Mouse (Mus musculus) forebrain, embryonic 14.5 days (tissue): ENCODE measurements around the gene Gm20388. TPM values are rescaled to one million over a fixed set of nuclear protein-coding genes. Genes with fewer than 3 reads are reported as not detected.

Source experiments
- ATAC-seq: fragments of 200-750 bp; cut with Nextera tagmentation; 2 replicates; pipeline ENCODE4 v1.8.0; 2017; ENCODE audit warnings: mild to moderate bottlenecking, moderate library complexity
- DNase-seq: peaks from one replicate; pipeline ENCODE4 v3.0.0-alpha.2; 2015; ENCODE audit warnings: low spot score
- H3K27ac ChIP-seq: fragments of 300-500 bp; sonication (generic); 2 replicates; pipeline ENCODE4 v1.5.1; 2014; ENCODE audit warnings: low read depth, mild to moderate bottlenecking, control low read depth, low read length, moderate library complexity
- H3K27me3 ChIP-seq: fragments of 300-500 bp; sonication (generic); replicated peaks from 2 replicates; pipeline ENCODE4 v1.6.1; 2014; ENCODE audit warnings: low read length, control low read depth, mixed read lengths; ENCODE audit not compliant: control insufficient read depth, insufficient read depth
- H3K36me3 ChIP-seq: fragments of 300-500 bp; sonication (generic); 2 replicates; pipeline ENCODE4 v1.6.1; 2014; ENCODE audit warnings: low read length, control low read depth; ENCODE audit not compliant: control insufficient read depth, insufficient read depth
- H3K4me1 ChIP-seq: fragments of 300-500 bp; sonication (generic); 2 replicates; pipeline ENCODE4 v1.6.1; 2014; ENCODE audit warnings: antibody characterized with exemption, low read length, control low read depth; ENCODE audit not compliant: control insufficient read depth, insufficient read depth
- H3K4me2 ChIP-seq: fragments of 300-500 bp; sonication (generic); 2 replicates; pipeline ENCODE4 v1.6.1; 2014; ENCODE audit warnings: mild to moderate bottlenecking, control low read depth, low read length
- H3K4me3 ChIP-seq: fragments of 300-500 bp; sonication (generic); 2 replicates; pipeline ENCODE4 v1.5.1; 2014; ENCODE audit warnings: low read depth, low read length, control low read depth
- H3K9ac ChIP-seq: fragments of 300-500 bp; sonication (generic); 2 replicates; pipeline ENCODE4 v1.6.1; 2014; ENCODE audit warnings: mild to moderate bottlenecking, low read length, control low read depth, moderate library complexity
- H3K9me3 ChIP-seq: fragments of 300-500 bp; sonication (generic); replicated peaks from 2 replicates; pipeline ENCODE4 v1.6.1; 2016; ENCODE audit warnings: low read length, control low read depth, mixed read lengths; ENCODE audit not compliant: control insufficient read depth
- WGBS: fragments of 180-500 bp; shearing (Covaris S2); extraction: QIAGEN DNeasy Blood & Tissue Kit; methylation state at CpG from one replicate; pipeline ENCODE4 v1.1.7; 2014; 5-methylcytosine and 5-hydroxymethylcytosine counted together
- polyA plus RNA-seq: library from polyadenylated mRNA; unstranded; fragments of >200 nt; fragmentation: Nextera tagmentation; extraction: Ambion mirVana; gene quantifications from 2 replicates; pipeline ENCODE4 v1.2.1, GENCODE M21; 2014

Gene Gm20388
- polyA plus RNA-seq, 1 experiment from 2014 or later = 7.4 TPM

DNA sequence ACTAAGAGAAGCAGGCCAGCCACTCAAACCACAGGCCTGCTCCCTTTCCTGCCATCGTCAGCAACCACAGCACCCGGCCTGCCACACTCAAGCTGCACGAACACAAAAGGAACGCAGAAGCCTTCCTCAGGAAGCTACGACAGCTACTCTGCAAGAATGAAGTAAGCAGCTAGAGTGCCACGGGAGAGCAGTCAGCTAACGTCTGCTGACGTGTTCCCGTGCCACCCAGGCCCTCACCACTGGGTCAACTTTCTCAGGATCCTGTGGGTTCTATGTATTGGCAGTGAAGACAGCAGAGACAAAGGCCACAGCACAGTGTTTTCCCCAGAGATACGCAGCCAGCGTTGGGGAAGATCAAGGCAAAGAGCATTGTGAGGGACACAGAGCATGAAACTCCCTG is 1732.7 kb downstream of the Gm20388 start:
- DNase-seq = no peak
- 0 out of 2 replicates have a peak overlapping the region, but pooled peaks have one; percentile 12 for H3K4me2 ChIP-seq
- no peak overlapping the region for H3K4me3 ChIP-seq
- no peaks in the 10 kb centered on the region for H3K9me3 ChIP-seq
- WGBS = 59% methylated on average over 11 of the region's 11 CpGs
- ATAC-seq = no peak
- peaks cover 5% of the 10 kb centered on the region; the same call in 1 of the 2 replicates for H3K36me3 ChIP-seq
- H3K27ac ChIP-seq = peak overlapping the region; percentile 54; the same call in 1 of the 2 replicates
- peak overlapping the region; percentile 35; the same call in 1 of the 2 replicates for H3K9ac ChIP-seq
- no peaks in the 10 kb centered on the region for H3K27me3 ChIP-seq
- peaks cover 42% of the 10 kb centered on the region for H3K4me1 ChIP-seq

DNA sequence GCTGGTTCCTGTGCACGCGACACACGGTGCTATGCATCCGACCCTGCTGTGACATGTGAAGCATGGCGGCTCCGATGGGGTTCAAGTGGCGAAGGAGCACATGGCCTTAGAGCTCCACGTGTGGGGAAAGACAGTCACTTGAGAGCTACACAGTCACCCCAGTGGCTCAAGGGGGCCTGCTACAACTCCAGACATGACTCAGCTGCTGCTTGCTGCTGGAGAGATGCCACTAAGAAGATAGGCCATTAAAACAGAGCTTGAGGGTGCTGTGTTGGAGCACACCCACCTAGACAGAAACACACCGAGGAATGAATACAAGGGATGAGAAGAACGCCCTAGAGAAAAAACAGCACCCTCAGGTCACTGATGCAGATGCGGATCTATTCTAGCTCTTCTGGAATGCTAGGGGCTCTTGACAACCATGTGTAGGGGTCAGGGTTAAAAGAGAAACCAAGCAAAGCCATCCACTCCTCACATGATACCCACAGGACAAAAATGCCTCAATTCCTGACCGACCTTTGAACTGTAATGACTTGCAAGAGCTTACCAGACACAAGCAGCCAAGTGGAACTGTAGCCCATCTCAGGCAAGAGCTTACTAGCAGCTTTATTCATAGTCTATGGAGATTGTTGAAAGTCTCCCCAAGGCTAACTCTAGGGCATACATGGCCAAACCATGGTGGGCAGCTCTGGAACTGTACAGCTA is 1737.0 kb downstream of the Gm20388 start:
- no peak for DNase-seq
- 0 out of 2 replicates have a peak overlapping the region, but pooled peaks have one; percentile 82 for H3K9ac ChIP-seq
- peaks cover 61% of the 10 kb centered on the region for H3K4me1 ChIP-seq
- peaks cover 10% of the 10 kb centered on the region; the same call in 1 of the 2 replicates for H3K36me3 ChIP-seq
- no peaks in the 10 kb centered on the region for H3K27me3 ChIP-seq
- H3K4me2 ChIP-seq = no peak overlapping the region; the same call in 1 of the 2 replicates
- H3K4me3 ChIP-seq = no peak overlapping the region
- no peak for ATAC-seq
- no peak overlapping the region for H3K27ac ChIP-seq
- 91% methylated on average over 12 of the region's 12 CpGs for WGBS
- no peaks in the 10 kb centered on the region for H3K9me3 ChIP-seq

DNA sequence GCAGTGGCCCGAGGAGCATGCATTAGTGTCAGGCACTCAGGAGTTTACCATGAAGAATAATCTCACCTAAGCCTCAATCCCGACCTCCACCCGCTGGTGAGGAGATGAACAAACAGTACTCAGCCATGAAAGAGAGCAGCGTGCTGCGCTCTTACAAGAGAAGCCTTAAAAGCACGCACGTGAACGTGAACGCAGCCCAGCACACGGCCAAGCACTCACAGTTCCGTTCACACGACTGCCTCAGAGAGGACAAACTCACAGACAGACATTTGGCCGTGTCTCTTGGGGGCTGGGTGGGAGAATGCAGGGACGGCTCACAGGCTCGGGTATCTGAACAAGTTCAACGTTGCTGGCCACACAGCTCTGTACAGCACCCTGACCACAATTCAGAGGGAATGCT is 1737.8 kb downstream of the Gm20388 start:
- H3K4me3 ChIP-seq = peak overlapping the region; percentile 87; the same call in 1 of the 2 replicates
- H3K27me3 ChIP-seq = no peaks in the 10 kb centered on the region
- H3K4me1 ChIP-seq = peaks cover 53% of the 10 kb centered on the region
- H3K27ac ChIP-seq = no peak overlapping the region
- WGBS = 73% methylated on average over 16 of the region's 16 CpGs
- H3K9me3 ChIP-seq = no peaks in the 10 kb centered on the region
- H3K9ac ChIP-seq = peak overlapping the region; percentile 82; the same call in 1 of the 2 replicates
- no peak for ATAC-seq
- H3K4me2 ChIP-seq = peak overlapping the region; percentile 88
- peaks cover 10% of the 10 kb centered on the region; the same call in 1 of the 2 replicates for H3K36me3 ChIP-seq
- no peak for DNase-seq

GRCm38 (mm10) chr8:121649423-121649822 is 1738.8 kb downstream of the Gm20388 start:
- Histone ChIP-seq H3K27ac (no peak overlapping the region), H3K36me3 (peaks cover 10% of the 10 kb centered on the region; the same call in 1 of the 2 replicates), H3K27me3 (no peaks in the 10 kb centered on the region), H3K4me3 (peak overlapping the region; percentile 87), H3K4me1 (peaks cover 52% of the 10 kb centered on the region), H3K9me3 (no peaks in the 10 kb centered on the region), H3K9ac (peak overlapping the region; percentile 82), H3K4me2 (peak overlapping the region; percentile 88)
- ATAC-seq = no peak
- WGBS = 74% methylated on average over 5 of the region's 5 CpGs
- DNase-seq = no peak

GRCm38 (mm10) chr8:121649904-121650303 is 1739.3 kb downstream of the Gm20388 start:
- peak overlapping the region; percentile 82 for H3K9ac ChIP-seq
- DNase-seq (no peak), ATAC-seq (no peak)
- peak overlapping the region; percentile 88 for H3K4me2 ChIP-seq
- H3K36me3 ChIP-seq = peaks cover 10% of the 10 kb centered on the region; the same call in 1 of the 2 replicates
- 33% methylated on average over 10 of the region's 10 CpGs for WGBS
- peak overlapping the region; percentile 87 for H3K4me3 ChIP-seq
- no peak overlapping the region for H3K27ac ChIP-seq
- no peaks in the 10 kb centered on the region for H3K27me3 ChIP-seq
- no peaks in the 10 kb centered on the region for H3K9me3 ChIP-seq
- peaks cover 52% of the 10 kb centered on the region for H3K4me1 ChIP-seq

GRCm38 (mm10) chr8:121650389-121651307 is 1740.0 kb downstream of the Gm20388 start:
- no peaks in the 10 kb centered on the region for H3K27me3 ChIP-seq
- H3K36me3 ChIP-seq = peaks cover 10% of the 10 kb centered on the region; the same call in 1 of the 2 replicates
- no peak overlapping the region for H3K27ac ChIP-seq
- no peak for ATAC-seq
- H3K4me3 ChIP-seq = peak overlapping the region; percentile 87
- WGBS = 60% methylated on average over 20 of the region's 20 CpGs
- H3K9ac ChIP-seq = peak overlapping the region; percentile 82
- no peak for DNase-seq
- H3K9me3 ChIP-seq = no peaks in the 10 kb centered on the region
- H3K4me2 ChIP-seq = peak overlapping the region; percentile 88
- peaks cover 52% of the 10 kb centered on the region for H3K4me1 ChIP-seq

- ATAC-seq = no peak
- no peak for DNase-seq
- WGBS = 11% methylated on average over 47 of the region's 47 CpGs
Measured at GRCm38 (mm10) chr8:121651308-121651873, 1740.8 kb downstream of the Gm20388 start.

DNA sequence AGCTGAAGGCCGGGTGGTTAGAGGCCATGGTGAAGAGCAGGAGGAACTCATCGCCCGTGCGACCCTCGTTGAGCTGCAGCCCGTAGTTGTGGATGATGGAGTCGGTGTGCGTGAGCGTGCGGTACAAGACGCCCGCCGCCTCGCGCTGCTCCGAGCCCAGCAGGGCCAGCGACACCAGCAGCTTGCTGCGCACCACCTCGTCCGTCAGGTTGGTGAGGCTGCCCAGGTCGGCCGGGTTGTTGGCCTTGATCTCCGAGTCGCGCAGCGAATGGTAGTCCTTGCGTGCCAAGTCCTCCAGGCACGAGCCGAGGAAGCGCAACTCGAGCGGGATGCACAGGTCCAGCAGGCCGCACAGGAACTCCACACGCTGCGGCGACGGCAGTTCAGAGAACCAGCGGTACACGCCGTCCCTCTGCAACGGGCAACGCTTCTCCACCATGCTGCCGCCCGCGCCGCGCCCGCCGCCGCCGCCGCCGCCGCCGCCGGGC is 1741.3 kb downstream of the Gm20388 start:
- Histone ChIP-seq H3K9me3 (no peaks in the 10 kb centered on the region), H3K36me3 (peaks cover 10% of the 10 kb centered on the region; the same call in 1 of the 2 replicates), H3K4me1 (peaks cover 45% of the 10 kb centered on the region), H3K4me3 (peak overlapping the region; percentile 87), H3K4me2 (peak overlapping the region; percentile 88), H3K27ac (peak overlapping the region; percentile 99), H3K9ac (peak overlapping the region; percentile 82), H3K27me3 (no peaks in the 10 kb centered on the region)
- ATAC-seq (no peak), DNase-seq (peak; percentile 56)
- under 1% methylated on average over 43 of the region's 56 CpGs for WGBS

More at GRCm38 (mm10) chr8:121651308-121651873, 1740.8 kb downstream of the Gm20388 start:
- peak overlapping the region; percentile 88 for H3K4me2 ChIP-seq
- peak overlapping the region; percentile 82 for H3K9ac ChIP-seq
- H3K27me3 ChIP-seq = no peaks in the 10 kb centered on the region
- H3K27ac ChIP-seq = peak overlapping the region; percentile 99
- peaks cover 10% of the 10 kb centered on the region; the same call in 1 of the 2 replicates for H3K36me3 ChIP-seq
- peaks cover 49% of the 10 kb centered on the region for H3K4me1 ChIP-seq
- H3K9me3 ChIP-seq = no peaks in the 10 kb centered on the region
- peak overlapping the region; percentile 87 for H3K4me3 ChIP-seq
